Mouse (Mus musculus) liver, embryonic 14.5 days (tissue): Measurements from ENCODE around the gene Foxo4. TPM values are rescaled to one million over a fixed set of nuclear protein-coding genes. Genes with fewer than 3 reads are reported as not detected.

Experiments
- ATAC-seq: fragments of 200-750 bp; cut with Nextera tagmentation; 2 replicates; pipeline ENCODE4 v1.8.0; 2017; ENCODE audit warnings: moderate number of reproducible peaks, mild to moderate bottlenecking, moderate library complexity; ENCODE audit not compliant: insufficient read depth
- DNase-seq, 3 experiments: peaks; one replicate each; pipeline ENCODE4 v3.0.0-alpha.2; 2012 to 2013; ENCODE audit warnings: low read depth in 3 of 3, low spot score in 3 of 3
- H3K27ac ChIP-seq: fragments of 300-500 bp; sonication (generic); 2 replicates; pipeline ENCODE4 v1.5.1; 2014; ENCODE audit warnings: moderate library complexity, mild to moderate bottlenecking, control low read depth, inconsistent platforms
- H3K27me3 ChIP-seq: fragments of 300-500 bp; sonication (generic); 2 replicates; pipeline ENCODE4 v1.6.1; 2014; ENCODE audit warnings: mild to moderate bottlenecking, low read length, moderate library complexity; ENCODE audit not compliant: control insufficient read depth, insufficient read depth
- H3K36me3 ChIP-seq: fragments of 300-500 bp; sonication (generic); replicated peaks from 2 replicates; pipeline ENCODE4 v1.6.1; 2014; ENCODE audit warnings: low read depth; ENCODE audit not compliant: control insufficient read depth, insufficient read depth
- H3K4me1 ChIP-seq, 2 experiments: fragments of 200-500 bp in 1 of 2; fragments of 300-500 bp in 1 of 2; sonication (generic) in 1 of 2; replicated peaks; 2 replicates each; pipeline ENCODE4 v1.6.1; 2012 to 2014; ENCODE audit warnings: antibody characterized with exemption in 1 of 2, inconsistent platforms in 1 of 2, low read length in 1 of 2; ENCODE audit not compliant: control insufficient read depth in 2 of 2, insufficient read depth in 2 of 2
- H3K4me2 ChIP-seq: fragments of 300-500 bp; sonication (generic); 2 replicates; pipeline ENCODE4 v1.6.1; 2014; ENCODE audit warnings: low read depth, mild to moderate bottlenecking, control low read depth, moderate library complexity
- H3K4me3 ChIP-seq, 2 experiments: fragments of 200-500 bp in 1 of 2; fragments of 300-500 bp in 1 of 2; sonication (generic) in 1 of 2; 2 replicates each; pipeline ENCODE4 v1.5.1; 2012 to 2014; ENCODE audit warnings: low read depth in 2 of 2, low read length in 2 of 2, mild to moderate bottlenecking in 2 of 2, control low read depth in 1 of 2, inconsistent platforms in 1 of 2, moderate library complexity in 1 of 2; ENCODE audit not compliant: insufficient read depth in 1 of 2
- H3K9ac ChIP-seq: fragments of 300-500 bp; sonication (generic); replicated peaks from 2 replicates; pipeline ENCODE4 v1.6.1; 2014; ENCODE audit warnings: mild to moderate bottlenecking, control low read depth, moderate library complexity
- H3K9me3 ChIP-seq: fragments of 300-500 bp; sonication (generic); 2 replicates; pipeline ENCODE4 v1.6.1; 2016; ENCODE audit warnings: low read length, mixed read lengths; ENCODE audit not compliant: control insufficient read depth
- CTCF ChIP-seq: IDR thresholded peaks from 2 replicates; pipeline ENCODE4 v1.5.1; 2016; ENCODE audit warnings: antibody characterized with exemption, low read depth, control low read depth
- EP300 ChIP-seq: IDR thresholded peaks from 2 replicates; pipeline ENCODE4 v1.6.1; 2016; ENCODE audit warnings: antibody characterized with exemption, low read depth
- WGBS: fragments of 180-500 bp; shearing (Covaris S2); extraction: QIAGEN DNeasy Blood & Tissue Kit; methylation state at CpG from one replicate; pipeline ENCODE4 v1.1.7; 2014; ENCODE audit not compliant: insufficient replicate concordance; 5-methylcytosine and 5-hydroxymethylcytosine counted together
- polyA plus RNA-seq, 2 experiments: library from polyadenylated mRNA; depleted of rRNA in 1 of 2; stranded (reverse) in 1 of 2; unstranded in 1 of 2; fragments of >200 nt; fragmentation: Nextera tagmentation in 1 of 2; extraction: Ambion mirVana in 1 of 2; gene quantifications; 2 replicates each; pipeline versions ENCODE4 v1.2.1 to v1.2.3; 2012 to 2014

Gene Foxo4
- polyA plus RNA-seq (2012; rRNA removed) (10.3 and 11.8 TPM in 2 replicates), polyA plus RNA-seq (2014; fragmentation: Nextera tagmentation; extraction: Ambion mirVana) (1.4 and 1.8 TPM in 2 replicates)

- H3K9ac ChIP-seq = peak within 1 kb of the TSS; percentile 80
- no peaks in the 10 kb centered on the region for H3K36me3 ChIP-seq
- ATAC-seq (peak; percentile 92), DNase-seq (peak; percentile 79 to 84 (median 81))
- no peak for TF ChIP-seq EP300
- no peak for TF ChIP-seq CTCF
- 16% methylated on average over 47 of the region's 47 CpGs for WGBS
- 0 out of 4 replicates have a peak, but pooled peaks cover 0 to 7% of the 10 kb centered on the region in 2 experiments for H3K4me1 ChIP-seq
- H3K27me3 ChIP-seq = no peaks in the 10 kb centered on the region
- peak within 1 kb of the TSS; percentile 62 for H3K4me2 ChIP-seq
- peak within 1 kb of the TSS; percentile 59 for H3K27ac ChIP-seq
- H3K4me3 ChIP-seq = peak within 1 kb of the TSS; percentile 67 to 80
- no peaks in the 10 kb centered on the region for H3K9me3 ChIP-seq
Measured at GRCm38 (mm10) chrX:101253952-101254729, at the start of gene Foxo4. Gene Foxo4, plus strand, starts transcription at chrX:101254528.

GRCm38 (mm10) chrX:101221834-101222795, 32.2 kb upstream of the Foxo4 start, which contains the start of gene Snx12:
Gene Snx12, minus strand, starts transcription at chrX:101222563.
- Histone ChIP-seq H3K9ac (peak within 1 kb of the TSS; percentile 54), H3K27me3 (no peaks in the 10 kb centered on the region; the same call in 1 of the 2 replicates), H3K4me1 (no peaks in the 10 kb centered on the region; a peak in 1 of 4 replicates), H3K4me2 (peak within 1 kb of the TSS; percentile 69), H3K36me3 (no peaks in the 10 kb centered on the region), H3K9me3 (no peaks in the 10 kb centered on the region), H3K27ac (no peak within 1 kb of the TSS), H3K4me3 (peak within 1 kb of the TSS; percentile 61 to 63)
- no peak for TF ChIP-seq EP300
- TF ChIP-seq CTCF = no peak
- WGBS = 13% methylated on average over 55 of the region's 55 CpGs
- DNase-seq = peak; percentile 63 to 66 (median 66)
- ATAC-seq = peak; percentile 97

- H3K9me3 ChIP-seq = no peaks in the 10 kb centered on the region
- no peaks in the 10 kb centered on the region; the same call in 1 of the 2 replicates for H3K27me3 ChIP-seq
- no peak overlapping the region; the same call in 1 of the 2 replicates for H3K9ac ChIP-seq
- H3K4me2 ChIP-seq = peak overlapping the region; percentile 69
- no peak for TF ChIP-seq EP300
- no peak for TF ChIP-seq CTCF
- no peaks in the 10 kb centered on the region; a peak in 1 of 4 replicates for H3K4me1 ChIP-seq
- 30% methylated on average over 7 of the region's 7 CpGs for WGBS
- ATAC-seq (no peak), DNase-seq (no peak)
- no peak overlapping the region for H3K27ac ChIP-seq
- H3K36me3 ChIP-seq = no peaks in the 10 kb centered on the region
- peak overlapping the region; percentile 61 to 63 for H3K4me3 ChIP-seq
Measured at GRCm38 (mm10) chrX:101222796-101223162, 31.5 kb upstream of the Foxo4 start.

DNA sequence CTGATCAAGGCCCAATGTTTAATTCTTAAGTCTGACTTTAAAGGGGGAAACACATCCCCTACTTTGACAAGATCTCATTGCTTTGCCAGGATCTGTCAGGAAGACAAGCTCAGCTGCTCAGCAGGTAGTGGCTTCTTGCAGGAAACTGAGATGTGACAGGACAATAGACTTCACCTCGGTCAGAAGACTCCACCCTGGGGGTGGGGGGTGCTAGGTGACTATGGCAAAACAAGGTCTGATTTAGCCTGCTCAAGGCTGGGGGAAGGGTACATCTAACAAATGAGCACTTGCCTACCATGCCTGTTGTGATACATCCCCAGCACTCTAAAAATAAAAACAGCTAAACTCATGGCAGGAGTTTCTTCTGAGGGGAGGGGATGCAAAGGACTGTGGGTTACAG, 9.3 kb upstream of the Foxo4 start:
- H3K9ac ChIP-seq = no peak overlapping the region
- no peak for ATAC-seq
- TF ChIP-seq EP300 (no peak), CTCF (no peak)

More for the DNA sequence above, 9.3 kb upstream of the Foxo4 start:
- Histone ChIP-seq H3K9me3 (no peaks in the 10 kb centered on the region), H3K27ac (no peak overlapping the region), H3K4me1 (no peaks in the 10 kb centered on the region), H3K4me2 (no peak overlapping the region), H3K36me3 (no peaks in the 10 kb centered on the region), H3K4me3 (no peak overlapping the region), H3K27me3 (no peaks in the 10 kb centered on the region)
- 15% methylated on average over 1 of the region's 1 CpGs for WGBS
- DNase-seq = no peak
